Mouse (Mus musculus): ENCODE measurements at regions not wholly inside any gene's neighbourhood (a gene's known extent, or its start where the extent isn't known, plus 50 kb on each side); places are given as distances from the start of the nearest gene placed in this dataset. TPM values are rescaled to one million over a fixed set of nuclear protein-coding genes. Genes with fewer than 3 reads are reported as not detected.

GRCm38 (mm10) chr16:50672713-50673112 is 81.8 kb upstream of the Ccdc54 start:
- WGBS = 67% methylated on average over 5 of the region's 5 CpGs
- H3K4me1 ChIP-seq (ENCODE audit: insufficient read depth, low read length) = no peaks in the 10 kb centered on the region
- H3K36me3 ChIP-seq (ENCODE audit: insufficient read depth, low read length) = no peaks in the 10 kb centered on the region
- H3K27me3 ChIP-seq (ENCODE audit: insufficient read depth, low read length) = no peaks in the 10 kb centered on the region
- ATAC-seq (ENCODE audit: low FRiP score, low TSS enrichment) = no peak
- H3K9ac ChIP-seq (replicated peaks; ENCODE audit: low read length) = no peak overlapping the region
- H3K27ac ChIP-seq (ENCODE audit: low read length) = no peak overlapping the region
- H3K9me3 ChIP-seq (ENCODE audit: low read length) = no peaks in the 10 kb centered on the region
- no peak overlapping the region for H3K4me2 ChIP-seq (replicated peaks; ENCODE audit: low read depth, low read length)
- H3K4me3 ChIP-seq (ENCODE audit: low read length) = no peak overlapping the region

DNA sequence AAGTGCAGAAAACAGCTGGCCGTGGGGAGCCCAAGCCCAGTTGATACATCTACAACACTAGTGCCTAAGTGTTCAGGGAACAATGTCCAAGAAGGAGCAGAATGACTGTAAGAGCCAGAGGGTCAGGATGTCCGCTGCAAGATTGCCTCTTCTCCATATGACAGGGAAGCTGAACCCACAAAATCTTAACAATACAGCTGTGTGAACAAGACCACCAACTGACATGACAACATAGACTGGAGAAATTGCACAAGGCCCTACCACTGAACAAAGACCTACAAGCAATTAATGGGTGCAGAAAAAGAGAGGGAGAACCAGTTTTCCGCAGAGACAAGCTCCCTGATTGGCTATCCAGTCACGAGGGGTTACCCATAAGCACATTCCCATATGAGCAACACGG is 80.2 kb upstream of the Ccdc54 start:
- Histone ChIP-seq H3K9ac (replicated peaks; ENCODE audit: low read length) (no peak overlapping the region), H3K36me3 (ENCODE audit: insufficient read depth, low read length) (no peaks in the 10 kb centered on the region), H3K9me3 (ENCODE audit: low read length) (no peaks in the 10 kb centered on the region), H3K4me2 (replicated peaks; ENCODE audit: low read depth, low read length) (no peak overlapping the region), H3K27me3 (ENCODE audit: insufficient read depth, low read length) (no peaks in the 10 kb centered on the region), H3K4me3 (ENCODE audit: low read length) (no peak overlapping the region), H3K27ac (ENCODE audit: low read length) (no peak overlapping the region), H3K4me1 (ENCODE audit: insufficient read depth, low read length) (no peaks in the 10 kb centered on the region)
- WGBS = 90% methylated on average over 5 of the region's 5 CpGs
- ATAC-seq (ENCODE audit: low FRiP score, low TSS enrichment) = no peak

GRCm38 (mm10) chr16:50664240-50664639 is 73.3 kb upstream of the Ccdc54 start:
- no peak overlapping the region for H3K4me3 ChIP-seq (ENCODE audit: low read length)
- no peak for ATAC-seq (ENCODE audit: low FRiP score, low TSS enrichment)
- 53% methylated on average over 2 of the region's 2 CpGs for WGBS
- no peaks in the 10 kb centered on the region for H3K36me3 ChIP-seq (ENCODE audit: insufficient read depth, low read length)
- H3K27ac ChIP-seq (ENCODE audit: low read length) = no peak overlapping the region
- no peak overlapping the region for H3K9ac ChIP-seq (replicated peaks; ENCODE audit: low read length)
- no peaks in the 10 kb centered on the region for H3K9me3 ChIP-seq (ENCODE audit: low read length)
- no peaks in the 10 kb centered on the region for H3K4me1 ChIP-seq (ENCODE audit: insufficient read depth, low read length)
- no peak overlapping the region for H3K4me2 ChIP-seq (replicated peaks; ENCODE audit: low read depth, low read length)
- H3K27me3 ChIP-seq (ENCODE audit: insufficient read depth, low read length) = no peaks in the 10 kb centered on the region

Small RNAs in the stretch of these regions (microRNA-seq; reads per million reads assigned to microRNA genes)
- not detected for gene Mir6363
